Mouse (Mus musculus): ENCODE measurements around the gene Tmem131. TPM values are rescaled to one million over a fixed set of nuclear protein-coding genes. Genes with fewer than 3 reads are reported as not detected.
"Not testable (repeated sequence)": the region's sequence is repeated elsewhere in the genome, so short reads cannot be mapped to it uniquely, and the experiment has no call there.

Gene Tmem131
- polyA plus RNA-seq, 1 experiment: 169 TPM

GRCm38 (mm10) chr1:36830913-36831866, 112.3 kb downstream of the Tmem131 start:
- WGBS: 42% methylated on average over 14 of the region's 14 CpGs
- Histone ChIP-seq H3K4me1 (ENCODE audit: control insufficient read depth, insufficient read depth, low read length) (peaks cover 7% of the 10 kb centered on the region), H3K4me3 (ENCODE audit: insufficient read depth, low read depth, low read length) (no peak overlapping the region), H3K27ac (ENCODE audit: insufficient read depth, low read depth, low read length) (peak overlapping the region; percentile 24; the same call in 1 of the 2 replicates)
- TF ChIP-seq POLR2A (IDR thresholded peaks at IDR 0.05; ENCODE audit: insufficient read depth, low read depth, low read length) (no peak), CTCF (IDR thresholded peaks at IDR 0.05; ENCODE audit: insufficient read depth, low read depth, low read length) (no peak)

- 98% methylated on average over 5 of the region's 5 CpGs for WGBS
- no peak for TF ChIP-seq CTCF (IDR thresholded peaks at IDR 0.05; ENCODE audit: insufficient read depth, low read depth, low read length)
- no peak for TF ChIP-seq POLR2A (IDR thresholded peaks at IDR 0.05; ENCODE audit: insufficient read depth, low read depth, low read length)
These were observed 119.1 kb downstream of the Tmem131 start for GRCm38 (mm10) chr1:36824356-36824755.

GRCm38 (mm10) chr1:36821918-36822317, 121.5 kb downstream of the Tmem131 start:
- WGBS: 93% methylated on average over 4 of the region's 4 CpGs
- H3K4me1 ChIP-seq (ENCODE audit: control insufficient read depth, insufficient read depth, low read length); H3K27ac ChIP-seq (ENCODE audit: insufficient read depth, low read depth, low read length); H3K4me3 ChIP-seq (ENCODE audit: insufficient read depth, low read depth, low read length): not testable (repeated sequence)

More at GRCm38 (mm10) chr1:36824356-36824755, 119.1 kb downstream of the Tmem131 start:
- H3K4me1 ChIP-seq (ENCODE audit: control insufficient read depth, insufficient read depth, low read length): no peaks in the 10 kb centered on the region
- H3K4me3 ChIP-seq (ENCODE audit: insufficient read depth, low read depth, low read length): no peak overlapping the region
- H3K27ac ChIP-seq (ENCODE audit: insufficient read depth, low read depth, low read length): no peak overlapping the region

DNA sequence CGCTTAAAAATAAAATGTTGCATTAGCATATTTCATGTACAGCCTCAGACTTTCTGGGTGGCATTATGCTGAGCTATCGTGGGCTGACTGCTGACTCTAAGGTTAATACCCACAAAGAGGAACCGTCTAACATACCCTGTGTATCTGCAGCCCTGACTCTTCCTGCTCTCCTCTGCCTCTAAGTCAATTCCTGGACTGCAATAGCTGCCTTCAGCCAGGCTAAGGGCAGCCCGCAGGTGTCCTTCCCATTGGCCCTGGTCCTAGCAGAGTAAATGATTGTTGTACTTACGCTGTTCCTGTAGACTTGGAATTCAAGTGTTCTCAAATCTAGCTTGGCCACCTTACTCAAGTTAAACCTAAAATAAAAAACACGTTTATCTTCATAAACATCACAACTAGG, 128.3 kb downstream of the Tmem131 start:
- WGBS: 81% methylated on average over 6 of the region's 6 CpGs
- H3K4me1 ChIP-seq (ENCODE audit: control insufficient read depth, insufficient read depth, low read length): peaks cover 5% of the 10 kb centered on the region; the same call in 1 of the 2 replicates
- no peak for TF ChIP-seq POLR2A (IDR thresholded peaks at IDR 0.05; ENCODE audit: insufficient read depth, low read depth, low read length)
- TF ChIP-seq CTCF (IDR thresholded peaks at IDR 0.05; ENCODE audit: insufficient read depth, low read depth, low read length): no peak
- H3K4me3 ChIP-seq (ENCODE audit: insufficient read depth, low read depth, low read length): no peak overlapping the region
- no peak overlapping the region for H3K27ac ChIP-seq (ENCODE audit: insufficient read depth, low read depth, low read length)

- WGBS: 58% methylated on average over 5 of the region's 5 CpGs
- Histone ChIP-seq H3K4me1 (ENCODE audit: control insufficient read depth, insufficient read depth, low read length) (peaks cover 7% of the 10 kb centered on the region; the same call in 1 of the 2 replicates), H3K27ac (ENCODE audit: insufficient read depth, low read depth, low read length) (no peak overlapping the region), H3K4me3 (ENCODE audit: insufficient read depth, low read depth, low read length) (no peak overlapping the region)
- TF ChIP-seq POLR2A (IDR thresholded peaks at IDR 0.05; ENCODE audit: insufficient read depth, low read depth, low read length) (no peak), CTCF (IDR thresholded peaks at IDR 0.05; ENCODE audit: insufficient read depth, low read depth, low read length) (no peak)
These were observed 129.1 kb downstream of the Tmem131 start for GRCm38 (mm10) chr1:36814271-36814903.

DNA sequence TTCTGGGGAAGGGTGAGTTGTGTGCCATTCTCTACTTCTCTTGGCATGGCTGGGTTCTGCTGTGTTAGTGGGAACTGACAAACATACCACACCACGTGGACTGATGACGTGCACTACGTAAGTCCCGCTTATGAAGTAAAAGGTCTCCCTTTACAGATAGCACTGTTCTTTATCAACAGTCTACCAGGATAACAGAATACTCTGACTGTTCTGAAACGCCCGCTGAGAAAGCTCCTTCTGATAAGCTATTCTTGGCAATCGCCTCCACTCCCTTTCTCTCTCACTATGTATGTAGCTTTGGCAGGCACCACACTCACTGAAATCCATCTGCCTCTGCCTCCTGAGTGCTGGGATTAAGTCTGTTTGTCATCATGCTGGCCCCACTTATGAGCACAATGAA, 130.1 kb downstream of the Tmem131 start:
- H3K27ac ChIP-seq (ENCODE audit: insufficient read depth, low read depth, low read length): no peak overlapping the region
- H3K4me3 ChIP-seq (ENCODE audit: insufficient read depth, low read depth, low read length): no peak overlapping the region
- 33% methylated on average over 7 of the region's 7 CpGs for WGBS
- no peak for TF ChIP-seq CTCF (IDR thresholded peaks at IDR 0.05; ENCODE audit: insufficient read depth, low read depth, low read length)
- TF ChIP-seq POLR2A (IDR thresholded peaks at IDR 0.05; ENCODE audit: insufficient read depth, low read depth, low read length): no peak
- H3K4me1 ChIP-seq (ENCODE audit: control insufficient read depth, insufficient read depth, low read length): peaks cover 7% of the 10 kb centered on the region; the same call in 1 of the 2 replicates

- 92% methylated on average over 7 of the region's 7 CpGs for WGBS
- TF ChIP-seq POLR2A (IDR thresholded peaks at IDR 0.05; ENCODE audit: insufficient read depth, low read depth, low read length): no peak
- Histone ChIP-seq H3K4me3 (ENCODE audit: insufficient read depth, low read depth, low read length) (no peak overlapping the region), H3K27ac (ENCODE audit: insufficient read depth, low read depth, low read length) (no peak overlapping the region), H3K4me1 (ENCODE audit: control insufficient read depth, insufficient read depth, low read length) (peaks cover 7% of the 10 kb centered on the region; the same call in 1 of the 2 replicates)
These were observed 131.7 kb downstream of the Tmem131 start for GRCm38 (mm10) chr1:36811806-36812205.

DNA sequence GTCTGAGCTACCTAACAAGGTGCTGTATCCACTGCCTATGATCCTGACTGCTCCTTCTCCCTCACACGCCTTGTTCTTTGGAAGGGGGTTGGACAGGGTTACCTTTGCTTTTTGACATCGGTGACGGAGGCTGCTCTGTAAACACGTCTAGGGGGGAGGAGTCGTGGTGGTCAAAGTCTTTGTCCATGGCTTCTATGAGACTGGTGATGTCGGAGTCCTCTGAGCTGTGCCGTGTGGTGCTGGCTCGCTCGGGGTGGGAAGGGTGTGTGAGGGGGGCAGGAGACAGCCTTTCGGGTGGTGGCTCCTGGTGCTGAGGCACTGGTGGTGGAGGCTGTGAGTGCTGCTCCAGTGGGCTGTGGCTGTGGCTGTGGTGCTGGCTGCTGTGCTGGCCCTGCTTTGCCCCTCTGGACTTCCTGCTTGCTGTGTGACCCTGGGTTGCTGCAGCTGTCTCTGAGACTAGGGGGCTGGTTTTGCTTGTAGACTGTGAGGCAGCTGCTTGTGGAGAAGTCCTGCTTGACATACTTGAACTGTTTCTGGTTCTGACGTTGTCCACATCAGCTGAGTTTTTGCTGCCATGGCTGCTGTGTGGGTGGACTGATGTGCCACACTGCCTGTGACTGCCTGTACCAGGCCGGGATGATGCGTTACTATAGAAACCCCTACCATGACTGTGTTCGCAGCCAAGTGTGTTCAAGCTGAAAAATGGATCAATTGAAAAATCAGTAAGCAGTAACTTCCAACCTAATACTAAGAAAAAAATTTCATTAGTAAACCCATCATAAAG, 135.5 kb downstream of the Tmem131 start:
- WGBS: 83% methylated on average over 14 of the region's 14 CpGs
- no peak for TF ChIP-seq CTCF (IDR thresholded peaks at IDR 0.05; ENCODE audit: insufficient read depth, low read depth, low read length)
- no peak for TF ChIP-seq POLR2A (IDR thresholded peaks at IDR 0.05; ENCODE audit: insufficient read depth, low read depth, low read length)

More for the DNA sequence above, 135.5 kb downstream of the Tmem131 start:
- Histone ChIP-seq H3K27ac (ENCODE audit: insufficient read depth, low read depth, low read length) (no peak overlapping the region), H3K4me3 (ENCODE audit: insufficient read depth, low read depth, low read length) (no peak overlapping the region), H3K4me1 (ENCODE audit: control insufficient read depth, insufficient read depth, low read length) (peaks cover 9% of the 10 kb centered on the region)
